Mouse (Mus musculus): ENCODE data around the gene Gprin2.

GRCm38 (mm10) chr14:34232340-34232739 is 30.9 kb upstream of the Gprin2 start:
- TF ChIP-seq CTCF (IDR thresholded peaks at IDR 0.05) (no peak), EP300 (IDR thresholded peaks at IDR 0.05) (no peak)

All from lung, postnatal 0 days (tissue).